Mouse (Mus musculus) B cell, adult 67 days (primary cell): ENCODE results near the gene Gm9732. TPM values are rescaled to one million over a fixed set of nuclear protein-coding genes. Genes with fewer than 3 reads are reported as not detected.

Experiments
- total RNA-seq, 2 experiments: library from RNA; stranded (reverse); gene quantifications; 4 replicates each; pipeline ENCODE4 v1.2.4; 2023

Gene Gm9732
- total RNA-seq = not detected

DNA sequence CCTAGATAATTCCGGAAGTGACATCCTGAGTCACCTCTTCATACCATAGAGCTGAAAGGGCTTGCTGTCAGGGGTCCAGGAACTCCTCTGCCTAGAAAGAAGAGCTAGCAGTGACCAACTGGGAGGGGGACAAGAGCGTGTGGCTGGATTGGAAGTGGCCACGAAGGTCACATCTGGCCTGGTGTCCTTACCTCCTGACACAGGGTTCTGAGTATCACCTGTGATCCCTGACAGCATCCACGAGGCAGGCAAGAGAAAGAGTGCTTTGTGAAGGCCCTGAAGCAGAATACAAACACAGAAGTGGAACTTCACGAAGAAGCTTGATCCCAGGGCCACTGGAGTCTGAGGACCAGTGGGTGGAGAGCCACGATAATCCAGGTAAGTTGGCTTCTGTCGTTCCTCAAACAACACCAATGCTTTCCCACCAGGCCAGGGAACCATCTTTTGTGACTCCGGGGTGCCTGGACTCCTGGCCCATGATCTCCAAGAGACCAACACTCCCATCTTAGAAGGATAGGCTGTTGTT lies at the start of gene Gm9732:
Gene Gm9732 (plus strand): TSS at position 51 of the 526 bp plus-strand sequence.

DNA sequence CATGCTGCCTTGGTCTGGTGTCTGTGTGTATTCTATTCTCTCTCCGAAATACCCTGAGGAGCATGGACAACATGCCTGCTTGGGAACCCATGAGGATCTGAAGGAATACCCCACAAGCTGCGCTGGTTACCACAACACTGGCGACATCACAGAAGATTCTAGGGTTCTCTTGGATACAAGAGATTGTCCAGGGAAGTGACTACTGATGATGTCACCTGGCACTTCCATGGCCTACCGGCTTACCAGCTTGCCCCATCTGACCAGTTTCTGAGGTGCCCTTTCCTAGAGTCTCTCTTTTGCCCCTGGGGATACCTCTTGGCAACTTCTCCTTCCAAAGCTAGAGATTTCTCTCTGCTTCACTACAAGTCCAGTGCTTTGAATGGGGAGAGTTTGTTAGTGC lies 39.6 kb upstream of the Gm9732 start, which contains the start of gene Gm8122:
Gene Gm8122 (minus strand): TSS at position 101 of the 400 bp plus-strand sequence.

DNA sequence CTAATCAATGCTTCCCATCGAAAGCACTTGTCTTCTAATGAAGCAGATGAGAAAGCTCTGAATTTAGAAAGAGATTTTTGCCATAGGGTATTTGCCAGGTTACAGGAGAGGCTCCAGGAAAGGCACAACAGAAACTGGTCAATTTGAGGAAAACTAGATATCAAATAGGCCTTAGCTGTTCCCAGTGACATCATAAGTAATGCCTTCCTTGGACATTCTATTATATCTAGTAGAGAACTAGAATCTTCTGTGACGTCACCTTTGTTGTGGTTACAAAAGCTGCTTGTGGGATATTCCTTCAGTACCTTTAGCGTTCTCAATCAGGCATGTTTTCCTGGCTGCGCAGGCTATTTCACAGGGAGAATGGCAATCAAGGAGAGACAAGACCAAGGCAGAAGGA lies 16.5 kb upstream of the Gm9732 start, which contains the start of gene Gm8126:
Gene Gm8126 (plus strand): TSS at position 301 of the 400 bp plus-strand sequence.

GRCm38 (mm10) chr14:43293503-43293902 lies 18.7 kb downstream of the Gm9732 start, which contains the start of gene Gm8127:
Gm8127 (minus strand) TSS chr14:43293832.

GRCm38 (mm10) chr14:43347711-43348110 lies 72.9 kb downstream of the Gm9732 start, which contains the start of gene 1700001F09Rik:
1700001F09Rik (minus strand) TSS chr14:43347811.

Other genes starting within 250 kb of the Gm9732 start
- gene Gm8094, start 198.4 kb upstream of the Gm9732 start, total RNA-seq = not detected
- gene Gm8104, start 174.4 kb upstream of the Gm9732 start, total RNA-seq = not detected
- not detected for gene Gm7233, start 95.2 kb upstream of the Gm9732 start, total RNA-seq
- not detected for gene Gm8122, start 39.7 kb upstream of the Gm9732 start, total RNA-seq
- gene Gm8126, start 16.4 kb upstream of the Gm9732 start, total RNA-seq = not detected
- gene Gm8127, start 18.8 kb downstream of the Gm9732 start, total RNA-seq = not detected
- gene 1700001F09Rik, start 72.8 kb downstream of the Gm9732 start, total RNA-seq = not detected
- gene Gm8138, start 141.3 kb downstream of the Gm9732 start, total RNA-seq = not detected